Mouse (Mus musculus): ENCODE measurements around the gene Zfp534. TPM values are rescaled to one million over a fixed set of nuclear protein-coding genes. Genes with fewer than 3 reads are reported as not detected.
"Not testable (repeated sequence)": the region's sequence is repeated elsewhere in the genome, so short reads cannot be mapped to it uniquely, and the experiment has no call there.

Gene Zfp534
- not detected in 2 replicates for polyA plus RNA-seq (2012)

DNA sequence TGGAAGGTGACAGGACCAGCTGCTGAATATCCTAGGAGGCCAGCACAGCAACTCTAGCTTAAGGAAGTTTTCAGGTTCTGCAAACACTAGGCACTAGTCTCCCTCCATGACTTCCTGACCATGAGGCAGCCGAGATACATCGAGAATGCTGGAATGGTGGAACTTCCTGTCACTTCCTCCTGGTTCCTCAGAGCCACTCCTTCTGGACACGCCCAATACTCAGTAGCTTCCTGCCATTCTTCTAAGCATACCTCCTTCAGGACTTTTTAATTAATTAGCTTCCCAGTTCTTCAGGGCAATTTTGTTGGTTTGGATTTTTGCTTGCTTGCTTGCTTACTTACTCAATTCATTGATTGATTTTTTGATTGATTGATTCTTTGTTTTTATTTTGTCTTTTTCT is at the start of gene Zfp534:
Zfp534 (minus strand) TSS at position 101 of the 400 bp plus-strand sequence.
- not testable (repeated sequence) for TF ChIP-seq GATA1 (IDR thresholded peaks at IDR 0.05; ENCODE audit: low read length)

DNA sequence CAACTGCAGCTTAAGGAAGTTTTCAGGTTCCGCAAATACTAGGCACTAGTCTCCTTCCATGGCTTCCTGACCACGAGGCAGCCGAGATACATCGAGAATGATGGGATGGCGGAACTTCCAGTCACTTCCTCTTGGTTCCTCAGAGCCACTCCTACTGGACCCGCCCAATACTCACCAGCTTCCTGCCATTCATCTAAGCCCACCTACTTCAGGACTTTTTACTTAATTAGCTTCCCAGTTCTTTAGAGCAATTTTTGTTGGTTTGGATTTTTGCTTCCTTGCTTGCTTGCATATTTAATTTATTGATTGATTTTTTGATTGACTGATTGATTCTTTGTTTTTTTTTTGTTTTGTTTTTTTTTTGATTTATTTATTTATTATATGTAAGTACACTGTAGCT is 59.9 kb downstream of the Zfp534 start, which contains the start of gene Zfp979:
Zfp979 (minus strand) TSS at position 101 of the 400 bp plus-strand sequence.
- TF ChIP-seq GATA1 (IDR thresholded peaks at IDR 0.05; ENCODE audit: low read length): not testable (repeated sequence)

Other genes with a start within 250 kb of the Zfp534 start
- not detected in 2 replicates for gene Zfp982, start 210.1 kb downstream of the Zfp534 start, polyA plus RNA-seq (2012)
- gene Gm16503, start 162.3 kb downstream of the Zfp534 start, polyA plus RNA-seq (2012): not detected in 2 replicates
- not detected in 2 replicates for gene Zfp985, start 149.3 kb downstream of the Zfp534 start, polyA plus RNA-seq (2012)
- gene Zfp979, start 60.0 kb downstream of the Zfp534 start, polyA plus RNA-seq (2012): not detected in 2 replicates
- gene Zfp984, start 107.2 kb upstream of the Zfp534 start, polyA plus RNA-seq (2012): 1.6 and 1.7 TPM in 2 replicates
- 0.06 and 0.10 TPM in 2 replicates for gene Zfp933, start 145.8 kb upstream of the Zfp534 start, polyA plus RNA-seq (2012)
- 0.04 and 0.08 TPM in 2 replicates for gene Miip, start 166.3 kb upstream of the Zfp534 start, polyA plus RNA-seq (2012)
- not detected in 2 replicates for gene Fv1, start 166.4 kb upstream of the Zfp534 start, polyA plus RNA-seq (2012)
- 17.0 and 21.7 TPM in 2 replicates for gene Mfn2, start 202.2 kb upstream of the Zfp534 start, polyA plus RNA-seq (2012)
- gene Plod1, start 234.2 kb upstream of the Zfp534 start, polyA plus RNA-seq (2012): 1.9 TPM in 2 replicates
- gene 2510039O18Rik, start 238.3 kb upstream of the Zfp534 start, polyA plus RNA-seq (2012): 71.1 and 78.9 TPM in 2 replicates

Data from G1E-ER4 (cell line).